Comparison of ENCODE assay signal across 8 mouse cellular contexts in the genomic region with DNA sequence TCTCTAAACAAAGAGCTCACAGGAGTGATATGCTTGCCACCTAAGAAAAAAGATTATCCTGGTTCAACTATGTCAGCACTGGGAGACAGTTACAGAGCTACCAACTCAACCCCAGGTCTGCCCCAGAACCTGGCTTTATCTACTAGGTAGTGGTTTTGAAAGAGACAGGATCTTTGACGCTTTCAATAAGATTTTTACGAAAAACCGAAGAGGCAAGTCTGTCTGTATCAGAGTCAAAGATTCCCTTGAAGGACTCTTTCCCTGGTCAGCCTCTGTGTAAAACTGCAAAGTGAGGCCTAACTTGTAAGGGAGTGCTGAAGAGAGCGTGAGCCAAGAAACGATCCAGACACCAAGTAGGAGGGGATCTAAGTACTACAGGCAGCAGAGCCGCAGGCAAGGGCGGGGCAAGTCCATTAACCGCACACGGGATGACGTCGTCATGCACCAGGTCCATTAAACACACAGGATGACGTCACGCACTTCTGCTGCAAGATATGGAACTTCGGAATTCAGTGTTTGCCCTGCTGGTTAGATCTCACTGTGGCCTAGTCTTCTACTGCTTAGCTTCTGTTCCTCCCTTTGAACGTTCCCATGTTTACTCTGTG. TPM values are rescaled to one million over a fixed set of nuclear protein-coding genes. Genes with fewer than 3 reads are reported as not detected.
A peak's percentile ranks its signal among the peaks of the same experiment; 100 is the strongest.
DNase-seq lines count a peak whose midpoint lies in the region; ATAC-seq lines count a peak whose summit lies in the region.

No protein-coding gene starts in this region.

- H3K27ac ChIP-seq in heart, embryonic 12.5 days (ENCODE audit: poor library complexity, severe bottlenecking) = no peak overlapping the region

- H3K9me3 ChIP-seq in heart, embryonic 12.5 days (replicated peaks) = no peaks in the 10 kb centered on the region

- H3K4me3 ChIP-seq in heart, embryonic 12.5 days = no peak overlapping the region

- no peaks in the 10 kb centered on the region for H3K27me3 ChIP-seq in heart, embryonic 12.5 days (replicated peaks)

- DNase-seq in heart, postnatal 10 days = no peak
- DNase-seq in 416B (ENCODE audit: low read depth) = peak; percentile 92
- DNase-seq in ZHBTc4 (ENCODE audit: low read depth, low spot score) = peak; percentile 94
- DNase-seq in lung, postnatal 36 days = peak; percentile 28
- no peak for DNase-seq in heart, postnatal 36 days
- no peak for DNase-seq in left cerebral cortex, postnatal 4 days
- DNase-seq in thymus, postnatal 0 days (ENCODE audit: low spot score) = no peak

- ATAC-seq in heart, embryonic 12.5 days (ENCODE audit: insufficient number of reproducible peaks, low FRiP score) = peak; percentile 48; the same call in 1 of the 2 replicates

- intact Hi-C loops in heart, postnatal 10 days (cut with DNase I) = loop anchor here (5.0 kb wide), 1 partner anchor 79 kb away; no protein-coding TSS in a partner anchor
- intact Hi-C loops in heart, postnatal 36 days (cut with DNase I) = loop anchor here (5.0 kb wide), 1 partner anchor 699 kb away; no protein-coding TSS in a partner anchor
- intact Hi-C loops in left cerebral cortex, postnatal 4 days (cut with DNase I) = loop anchor here (5.0 kb wide), 1 partner anchor 34 kb away; the partner anchor contains the start of gene Mob1b

- H3K4me1 ChIP-seq in heart, embryonic 12.5 days (replicated peaks) = peaks cover 22% of the 10 kb centered on the region

- no peaks in the 10 kb centered on the region for H3K36me3 ChIP-seq in heart, embryonic 12.5 days

- H3K9ac ChIP-seq in heart, embryonic 12.5 days = no peak overlapping the region

- H3K4me2 ChIP-seq in heart, embryonic 12.5 days = no peak overlapping the region

- 64% methylated on average over 15 of the region's 15 CpGs for WGBS in heart, embryonic 12.5 days

RNA-seq across cellular contexts. Expression of gene Grsf1, which starts 12.7 kb away (rescaled TPM):
- 88.2 and 90.1 TPM in 2 replicates for polyA plus RNA-seq in heart, embryonic 12.5 days (2016; fragmentation: Nextera tagmentation; extraction: Ambion mirVana)
- 100 to 1,000 TPM; 197 to 201 TPM for total RNA-seq in heart, postnatal 10 days (2021)
- total RNA-seq in heart, postnatal 36 days (2021) = 100 to 1,000 TPM; 208 to 215 TPM
- total RNA-seq in left cerebral cortex, postnatal 4 days (2021) = 10 to 100 TPM; 63.4 to 66.7 TPM
- polyA plus RNA-seq in thymus, postnatal 0 days (2015; fragmentation: Nextera tagmentation; extraction: Ambion mirVana) = 43.5 and 46.0 TPM in 2 replicates

RNA-seq across cellular contexts. Expression of gene Mob1b, which starts 32.0 kb away (rescaled TPM):
- 32.6 and 36.7 TPM in 2 replicates for polyA plus RNA-seq in heart, embryonic 12.5 days (2016; fragmentation: Nextera tagmentation; extraction: Ambion mirVana)
- total RNA-seq in heart, postnatal 10 days (2021) = 10 to 100 TPM; 52.2 to 57.3 TPM
- 10 to 100 TPM; 24.0 to 26.8 TPM for total RNA-seq in heart, postnatal 36 days (2021)
- 10 to 100 TPM; 30.8 to 31.1 TPM for total RNA-seq in left cerebral cortex, postnatal 4 days (2021)
- 9.4 and 10.2 TPM in 2 replicates for polyA plus RNA-seq in thymus, postnatal 0 days (2015; fragmentation: Nextera tagmentation; extraction: Ambion mirVana)

Comparison
In these comparisons a context has a peak if more than half of its experiments do, and no peak if none do; other contexts are left out.
1. DNase-seq: peak in 416B (single experiment), ZHBTc4 (single experiment) and lung, postnatal 36 days (single experiment); none in heart, postnatal 10 days (0 of 2), heart, postnatal 36 days (0 of 2), left cerebral cortex, postnatal 4 days (single experiment) and thymus, postnatal 0 days (single experiment).